In genomic region chr9:118994524-118995227, GRCm38 (mm10) we compare ENCODE assay signal across 13 mouse cellular contexts. TPM values are rescaled to one million over a fixed set of nuclear protein-coding genes. Genes with fewer than 3 reads are reported as not detected.
DNase-seq lines count a peak whose midpoint lies in the region; ATAC-seq and TF ChIP-seq lines count a peak whose summit lies in the region.
"Had no signal": no experiment of that assay in that cellular context is flagged by ENCODE, and none has a peak within 500 bp of the region (broad histone marks: within the 10 kb centered on the region; RNA-seq: fewer than 3 reads in every experiment).

No protein-coding gene starts in this region.

- peaks cover 4% of the 10 kb centered on the region; the same call in 1 of the 2 replicates for H3K36me3 ChIP-seq in heart, embryonic 13.5 days
- no peaks in the 10 kb centered on the region for H3K36me3 ChIP-seq in lung, postnatal 0 days (ENCODE audit: insufficient read depth, low read length)
- H3K36me3 ChIP-seq in heart, postnatal 0 days (replicated peaks; ENCODE audit: control insufficient read depth, insufficient read depth, low read length), result no peaks in the 10 kb centered on the region
- H3K36me3 ChIP-seq in small intestine, adult 2 months (ENCODE audit: control insufficient read depth, insufficient read depth, low read length), result no peaks in the 10 kb centered on the region

- no peaks in the 10 kb centered on the region for H3K27me3 ChIP-seq in heart, embryonic 13.5 days (replicated peaks)
- no peaks in the 10 kb centered on the region for H3K27me3 ChIP-seq in lung, postnatal 0 days (replicated peaks; ENCODE audit: insufficient read depth, low read length)
- H3K27me3 ChIP-seq in heart, postnatal 0 days (ENCODE audit: control insufficient read depth, insufficient read depth, low read length), result no peaks in the 10 kb centered on the region
- no peaks in the 10 kb centered on the region for H3K27me3 ChIP-seq in small intestine, adult 2 months (ENCODE audit: control insufficient read depth, insufficient read depth, low read length)

- H3K9me3 ChIP-seq in heart, embryonic 13.5 days, result no peaks in the 10 kb centered on the region
- no peaks in the 10 kb centered on the region for H3K9me3 ChIP-seq in lung, postnatal 0 days (ENCODE audit: low read length)
- no peaks in the 10 kb centered on the region for H3K9me3 ChIP-seq in heart, postnatal 0 days (replicated peaks; ENCODE audit: control insufficient read depth, low read length)

- TF ChIP-seq EP300 in lung, postnatal 0 days (IDR thresholded peaks at IDR 0.05), result 0 out of 2 replicates have a peak, but pooled peaks have one; percentile 5
- TF ChIP-seq EP300 in heart, postnatal 0 days (IDR thresholded peaks at IDR 0.05; ENCODE audit: low read depth), result no peak

- peak overlapping the region; percentile 44; the same call in 1 of the 2 replicates for H3K9ac ChIP-seq in heart, embryonic 13.5 days
- no peak overlapping the region for H3K9ac ChIP-seq in lung, postnatal 0 days (replicated peaks; ENCODE audit: low read depth)
- no peak overlapping the region for H3K9ac ChIP-seq in heart, postnatal 0 days (replicated peaks; ENCODE audit: low read depth, low read length)

- no peak for TF ChIP-seq POLR2A in small intestine, adult 2 months (IDR thresholded peaks at IDR 0.05; ENCODE audit: low read depth, low read length)

- 29% methylated on average over 12 of the region's 12 CpGs for WGBS in heart, embryonic 13.5 days
- WGBS in lung, postnatal 0 days, result 45% methylated on average over 12 of the region's 12 CpGs
- WGBS in heart, postnatal 0 days, result 19% methylated on average over 12 of the region's 12 CpGs
- 73% methylated on average over 12 of the region's 12 CpGs for WGBS in small intestine, adult 2 months

- ATAC-seq in heart, embryonic 13.5 days (ENCODE audit: extremely low read depth, insufficient number of reproducible peaks, low FRiP score, low TSS enrichment), result no peak
- ATAC-seq in lung, postnatal 0 days, result no peak
- ATAC-seq in heart, postnatal 0 days (ENCODE audit: insufficient read depth, low read depth), result peak; percentile 13; the same call in 1 of the 2 replicates

- intact Hi-C loops in heart, postnatal 25 days (cut with DNase I), result no loop called here

- peaks cover 47% of the 10 kb centered on the region for H3K4me1 ChIP-seq in heart, embryonic 13.5 days
- peaks cover 32% of the 10 kb centered on the region; the same call in 1 of the 2 replicates for H3K4me1 ChIP-seq in lung, postnatal 0 days (ENCODE audit: insufficient read depth, low read depth, low read length)
- H3K4me1 ChIP-seq in heart, postnatal 0 days (ENCODE audit: control insufficient read depth, insufficient read depth), result peaks cover 26% of the 10 kb centered on the region
- peaks cover 15% of the 10 kb centered on the region for H3K4me1 ChIP-seq in small intestine, adult 2 months (ENCODE audit: control insufficient read depth, insufficient read depth, insufficient read length, low read length)

- DNase-seq in heart, postnatal 25 days (ENCODE audit: low spot score), result no peak
- peak; percentile 4 for DNase-seq in lung, postnatal 0 days (ENCODE audit: low spot score)
- no peak for DNase-seq in lung, adult 18-20 months
- no peak for DNase-seq in heart, postnatal 0 days (ENCODE audit: low spot score)
- no peak for DNase-seq in left cerebral cortex, adult 8-10 months (ENCODE audit: low spot score in 2 of 2)
- no peak for DNase-seq in cerebellum, adult 11 months
- DNase-seq: cerebellum, postnatal 36 days; gastrocnemius, postnatal 14 days; lung, adult 2 months; right cerebral cortex, adult 18-20 months; thymus, postnatal 25 days had no signal

- H3K4me2 ChIP-seq in heart, embryonic 13.5 days, result no peak overlapping the region; the same call in 1 of the 2 replicates
- no peak overlapping the region; the same call in 1 of the 2 replicates for H3K4me2 ChIP-seq in lung, postnatal 0 days (replicated peaks; ENCODE audit: low read depth, low read length)
- no peak overlapping the region for H3K4me2 ChIP-seq in heart, postnatal 0 days (ENCODE audit: low read depth, low read length)

- TF ChIP-seq CTCF in lung, postnatal 0 days (IDR thresholded peaks at IDR 0.05), result peak; percentile 52
- TF ChIP-seq CTCF in heart, postnatal 0 days (IDR thresholded peaks at IDR 0.05; ENCODE audit: low read depth), result peak; percentile 15; the same call in 1 of the 2 replicates
- no peak for TF ChIP-seq CTCF in small intestine, adult 2 months (IDR thresholded peaks at IDR 0.05; ENCODE audit: extremely low read depth, insufficient read length, insufficient replicate concordance, low read depth, low read length)

- no peak overlapping the region for H3K4me3 ChIP-seq in heart, embryonic 13.5 days
- no peak overlapping the region for H3K4me3 ChIP-seq in lung, postnatal 0 days (ENCODE audit: low read depth, low read length)
- no peak overlapping the region for H3K4me3 ChIP-seq in heart, postnatal 0 days (ENCODE audit: low read depth, low read length)
- H3K4me3 ChIP-seq in small intestine, adult 2 months (ENCODE audit: low read depth, low read length), result no peak overlapping the region

- peak overlapping the region; percentile 48 for H3K27ac ChIP-seq in heart, embryonic 13.5 days (replicated peaks)
- H3K27ac ChIP-seq in lung, postnatal 0 days (ENCODE audit: low read length), result peak overlapping the region; percentile 44
- H3K27ac ChIP-seq in heart, postnatal 0 days (ENCODE audit: low read depth), result peak overlapping the region; percentile 39
- peak overlapping the region; percentile 68 for H3K27ac ChIP-seq in small intestine, adult 2 months (ENCODE audit: insufficient read depth, low read depth, low read length)

RNA-seq across cellular contexts. Expression of gene Vill, which starts 57.9 kb away (rescaled TPM):
- 10.6 and 11.5 TPM in 2 replicates for polyA plus RNA-seq in heart, embryonic 13.5 days (2015; fragmentation: Nextera tagmentation; extraction: Ambion mirVana)
- total RNA-seq in heart, postnatal 25 days (2021), result 1 to 10 TPM in 1 of 2 experiments, under 1 TPM in 1; 0.52 to 1.2 TPM
- 16.6 and 20.0 TPM in 2 replicates for polyA plus RNA-seq in lung, postnatal 0 days (2015; fragmentation: Nextera tagmentation; extraction: Ambion mirVana)
- 4.8 and 12.6 TPM in 2 replicates for total RNA-seq in heart, postnatal 0 days (2014; rRNA removed; ENCODE audit: low replicate concordance)
- 3.8 and 4.4 TPM in 2 replicates for polyA plus RNA-seq in heart, postnatal 0 days (2015; fragmentation: Nextera tagmentation; extraction: Ambion mirVana)
- polyA plus RNA-seq in small intestine, adult 2 months (2012; rRNA removed), result 4.3 and 27.0 TPM in 2 replicates
- total RNA-seq in left cerebral cortex, adult 8-10 months (2022), result 1 to 10 TPM; 5.3 to 7.6 (median 7.3) TPM
